ENCODE assay signal across 12 mouse cellular contexts in the genomic region with DNA sequence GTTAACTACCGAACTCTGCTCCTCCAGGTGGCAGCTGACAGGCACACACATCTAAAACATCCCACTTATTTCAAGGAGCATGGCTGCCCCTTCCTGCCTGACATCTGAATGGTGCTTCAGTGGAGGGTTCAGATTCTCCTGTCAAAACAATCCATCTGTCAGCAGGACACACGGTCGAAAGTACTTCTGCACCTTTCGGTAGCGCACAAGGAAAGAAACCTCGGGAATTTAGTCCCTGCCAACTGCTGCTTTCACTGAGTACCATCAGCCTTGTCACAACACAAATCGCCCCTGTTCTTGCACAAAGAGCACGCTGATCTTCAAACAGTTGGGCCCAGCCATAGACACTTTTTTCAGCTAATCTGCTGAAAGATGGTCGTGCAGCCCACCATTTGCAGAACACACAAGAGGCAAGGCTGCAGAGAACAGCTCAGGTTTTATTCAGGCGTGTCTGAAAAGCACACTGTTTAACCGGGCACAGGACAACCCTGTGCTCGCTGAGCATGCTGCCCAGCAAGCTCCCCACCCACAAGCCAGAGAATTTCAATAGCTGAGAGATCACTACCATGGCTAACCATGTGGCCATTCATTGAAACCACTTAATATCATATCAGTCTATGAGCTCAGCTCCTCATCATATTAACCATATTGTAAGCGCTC. TPM values are rescaled to one million over a fixed set of nuclear protein-coding genes. Genes with fewer than 3 reads are reported as not detected.
A peak's percentile ranks its signal among the peaks of the same experiment; 100 is the strongest.
DNase-seq lines count a peak whose midpoint lies in the region; ATAC-seq and TF ChIP-seq lines count a peak whose summit lies in the region.
"Had no signal": no experiment of that assay in that cellular context is flagged by ENCODE, and none has a peak within 500 bp of the region (broad histone marks: within the 10 kb centered on the region; RNA-seq: fewer than 3 reads in every experiment).

No protein-coding gene starts in this region.

- H3K9ac ChIP-seq in limb, embryonic 12.5 days (replicated peaks) = no peak overlapping the region
- no peak overlapping the region for H3K9ac ChIP-seq in forebrain, postnatal 0 days
- no peak overlapping the region for H3K9ac ChIP-seq in midbrain, embryonic 16.5 days (ENCODE audit: low read depth, low read length)

- H3K9me3 ChIP-seq in limb, embryonic 12.5 days = no peaks in the 10 kb centered on the region
- no peaks in the 10 kb centered on the region for H3K9me3 ChIP-seq in limb, embryonic 10.5 days (replicated peaks)
- no peaks in the 10 kb centered on the region for H3K9me3 ChIP-seq in forebrain, postnatal 0 days (ENCODE audit: low read length)
- H3K9me3 ChIP-seq in midbrain, embryonic 16.5 days (replicated peaks; ENCODE audit: control insufficient read depth, low read length, poor library complexity, severe bottlenecking) = no peaks in the 10 kb centered on the region

- peaks cover 75% of the 10 kb centered on the region for H3K4me1 ChIP-seq in limb, embryonic 12.5 days (replicated peaks)
- peaks cover 72% of the 10 kb centered on the region for H3K4me1 ChIP-seq in limb, embryonic 10.5 days
- no peaks in the 10 kb centered on the region for H3K4me1 ChIP-seq in forebrain, postnatal 0 days (ENCODE audit: insufficient read depth)
- peaks cover 10% of the 10 kb centered on the region for H3K4me1 ChIP-seq in midbrain, embryonic 16.5 days (ENCODE audit: control insufficient read depth, insufficient read depth, low read length)

- no peak overlapping the region for H3K4me3 ChIP-seq in limb, embryonic 12.5 days (replicated peaks)
- H3K4me3 ChIP-seq in limb, embryonic 10.5 days = no peak overlapping the region
- no peak overlapping the region for H3K4me3 ChIP-seq in forebrain, postnatal 0 days (ENCODE audit: low read depth, low read length)
- no peak overlapping the region for H3K4me3 ChIP-seq in midbrain, embryonic 16.5 days (ENCODE audit: low read depth, low read length)

- peak overlapping the region; percentile 22 for H3K4me2 ChIP-seq in limb, embryonic 12.5 days
- H3K4me2 ChIP-seq in forebrain, postnatal 0 days (ENCODE audit: low read depth) = peak overlapping the region; percentile 20
- H3K4me2 ChIP-seq in midbrain, embryonic 16.5 days (ENCODE audit: low read length) = peak overlapping the region; percentile 18

- no peak for ATAC-seq in limb, embryonic 12.5 days (ENCODE audit: insufficient number of reproducible peaks, insufficient read depth, low FRiP score, low TSS enrichment, low read depth)
- peak; percentile 58 for ATAC-seq in forebrain, postnatal 0 days
- ATAC-seq in midbrain, embryonic 16.5 days = 0 out of 2 replicates have a peak, but pooled peaks have one; percentile 17
- no peak for ATAC-seq in megakaryocyte-erythroid progenitor cell, adult 5-6 weeks (replicated peaks; ENCODE audit: low FRiP score, low TSS enrichment, poor library complexity, severe bottlenecking)
- ATAC-seq: Patski had no signal

- no peaks in the 10 kb centered on the region for H3K36me3 ChIP-seq in limb, embryonic 12.5 days
- H3K36me3 ChIP-seq in limb, embryonic 10.5 days = peaks cover under 1% of the 10 kb centered on the region; the same call in 1 of the 2 replicates
- no peaks in the 10 kb centered on the region for H3K36me3 ChIP-seq in forebrain, postnatal 0 days (ENCODE audit: insufficient read depth)
- H3K36me3 ChIP-seq in midbrain, embryonic 16.5 days (ENCODE audit: control insufficient read depth, insufficient read depth, low read length) = no peaks in the 10 kb centered on the region

- H3K27ac ChIP-seq in limb, embryonic 12.5 days = no peak overlapping the region
- no peak overlapping the region for H3K27ac ChIP-seq in limb, embryonic 10.5 days
- no peak overlapping the region for H3K27ac ChIP-seq in forebrain, postnatal 0 days (ENCODE audit: low read depth, low read length)
- H3K27ac ChIP-seq in midbrain, embryonic 16.5 days (ENCODE audit: low read length) = no peak overlapping the region

- DNase-seq in embryo, embryonic 10.5 days (ENCODE audit: low spot score) = peak; percentile 44
- DNase-seq in embryo, embryonic 11 days = no peak
- DNase-seq in limb, embryonic 10.5 days (ENCODE audit: low spot score) = no peak
- DNase-seq in forebrain, postnatal 0 days = no peak
- DNase-seq in ovary, adult 18-20 months (ENCODE audit: low spot score) = no peak
- DNase-seq: adrenal gland, postnatal 36 days; cerebellum, postnatal 14 days; lung, postnatal 36 days had no signal

- H3K27me3 ChIP-seq in limb, embryonic 12.5 days = peaks cover 4% of the 10 kb centered on the region; the same call in 1 of the 2 replicates
- peaks cover 26% of the 10 kb centered on the region; the same call in 1 of the 2 replicates for H3K27me3 ChIP-seq in limb, embryonic 10.5 days (ENCODE audit: low read depth, poor library complexity, severe bottlenecking)
- no peaks in the 10 kb centered on the region for H3K27me3 ChIP-seq in forebrain, postnatal 0 days (ENCODE audit: insufficient read depth, low read length)
- no peaks in the 10 kb centered on the region for H3K27me3 ChIP-seq in midbrain, embryonic 16.5 days (ENCODE audit: control insufficient read depth, insufficient read depth, low read depth, low read length)
- H3K27me3 ChIP-seq: Patski had no signal

- TF ChIP-seq CTCF in forebrain, postnatal 0 days (IDR thresholded peaks at IDR 0.05; ENCODE audit: low read depth) = no peak

- WGBS in limb, embryonic 12.5 days = 38% methylated on average over 13 of the region's 13 CpGs
- 47% methylated on average over 13 of the region's 13 CpGs for WGBS in limb, embryonic 10.5 days
- WGBS in forebrain, postnatal 0 days = 15% methylated on average over 13 of the region's 13 CpGs
- 24% methylated on average over 13 of the region's 13 CpGs for WGBS in midbrain, embryonic 16.5 days

RNA-seq across cellular contexts. Expression of gene Lrig1, which starts 31.6 kb away (rescaled TPM):
- 20.5 and 25.0 TPM in 2 replicates for polyA plus RNA-seq in limb, embryonic 12.5 days (2016; fragmentation: Nextera tagmentation; extraction: Ambion mirVana)
- polyA plus RNA-seq in limb, embryonic 10.5 days (2016; fragmentation: Nextera tagmentation; extraction: Ambion mirVana) = 13.7 and 15.7 TPM in 2 replicates
- 36.9 and 53.3 TPM in 2 replicates for total RNA-seq in forebrain, postnatal 0 days (2014; rRNA removed)
- 9.0 and 10.7 TPM in 2 replicates for polyA plus RNA-seq in forebrain, postnatal 0 days (2015; fragmentation: Nextera tagmentation; extraction: Ambion mirVana)
- 8.6 and 14.2 TPM in 2 replicates for polyA plus RNA-seq in midbrain, embryonic 16.5 days (2015; fragmentation: Nextera tagmentation; extraction: Ambion mirVana)
- 4.1 and 29.0 TPM in 2 replicates for total RNA-seq in megakaryocyte-erythroid progenitor cell, adult 5-6 weeks (2014; fragmentation: Nextera tagmentation)
- total RNA-seq in megakaryocyte-erythroid progenitor cell, adult 5-6 weeks (2017) = 2.7 and 3.5 TPM in 2 replicates

Comparison
In these comparisons a context has a peak if more than half of its experiments do, and no peak if none do; other contexts are left out.
1. ATAC-seq: peak in forebrain, postnatal 0 days (single experiment) and midbrain, embryonic 16.5 days (single experiment); none in limb, embryonic 12.5 days (single experiment) and megakaryocyte-erythroid progenitor cell, adult 5-6 weeks (single experiment).
2. Peak in every context shown above with its lines, with median percentiles within 50 percentile points of each other: H3K4me2 ChIP-seq.